Mouse (Mus musculus) stomach, postnatal 0 days (tissue): ENCODE data around the gene Shisal2b.

Experiments
- CTCF ChIP-seq: IDR thresholded peaks from 2 replicates; pipeline ENCODE4 v1.5.1; 2016; ENCODE audit warnings: antibody characterized with exemption, low read depth, mild to moderate bottlenecking, moderate library complexity
- EP300 ChIP-seq: optimal IDR thresholded peaks from 2 replicates; pipeline ENCODE3; 2016; ENCODE audit warnings: antibody characterized with exemption

DNA sequence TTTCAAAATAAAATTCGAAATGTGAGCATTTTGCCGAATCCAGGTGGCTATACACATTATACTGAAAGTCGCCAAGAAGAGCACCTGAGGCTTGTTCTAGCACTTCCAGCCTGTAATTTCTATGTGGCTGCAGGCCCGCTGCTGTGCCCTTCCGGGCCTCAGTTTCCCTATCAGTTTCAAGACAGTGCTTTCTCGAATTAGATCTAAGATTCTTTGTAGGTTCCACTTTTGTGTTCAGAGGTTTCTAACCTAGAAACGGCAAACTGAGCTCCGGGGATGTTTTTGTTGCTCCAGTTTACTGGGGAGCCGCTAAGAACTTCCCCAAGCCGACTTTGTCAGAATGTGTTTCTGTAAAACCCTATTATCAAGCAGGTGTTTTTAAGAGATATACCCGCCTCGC lies 46.0 kb downstream of the Shisal2b start:
- TF ChIP-seq CTCF, result no peak
- no peak for TF ChIP-seq EP300
